Mouse (Mus musculus): ENCODE results near the gene Cd151.

The Cd151 gene

GRCm38 (mm10) chr7:141467230-141468030 lies at the start of gene Cd151:
Cd151 (plus strand) TSS chr7:141467392.
- peak; percentile 64 for DNase-seq (ENCODE audit: low read depth)

GRCm38 (mm10) chr7:141417731-141418681 lies 49.2 kb upstream of the Cd151 start:
- no peak for DNase-seq (ENCODE audit: low read depth)

- no peak for DNase-seq (ENCODE audit: low read depth)
These were observed 48.2 kb upstream of the Cd151 start for GRCm38 (mm10) chr7:141418970-141419369.

- DNase-seq (ENCODE audit: low read depth): no peak
These were observed 47.0 kb upstream of the Cd151 start for GRCm38 (mm10) chr7:141420030-141420702.

- DNase-seq (ENCODE audit: low read depth): no peak
These were observed 43.4 kb upstream of the Cd151 start for GRCm38 (mm10) chr7:141423811-141424210.

- DNase-seq (ENCODE audit: low read depth): no peak
These were observed 40.1 kb upstream of the Cd151 start for GRCm38 (mm10) chr7:141426948-141427730.

GRCm38 (mm10) chr7:141428701-141429100 lies 38.5 kb upstream of the Cd151 start:
- DNase-seq (ENCODE audit: low read depth): no peak

GRCm38 (mm10) chr7:141429310-141429709 lies 37.9 kb upstream of the Cd151 start, which contains the start of gene Cend1:
Cend1 (minus strand) TSS chr7:141429491.
- no peak for DNase-seq (ENCODE audit: low read depth)

GRCm38 (mm10) chr7:141429840-141430584 lies 37.2 kb upstream of the Cd151 start:
- no peak for DNase-seq (ENCODE audit: low read depth)

GRCm38 (mm10) chr7:141430585-141431240 lies 36.5 kb upstream of the Cd151 start:
- DNase-seq (ENCODE audit: low read depth): no peak

- DNase-seq (ENCODE audit: low read depth): no peak
These were observed 35.6 kb upstream of the Cd151 start for GRCm38 (mm10) chr7:141431434-141432185.

- DNase-seq (ENCODE audit: low read depth): no peak
These were observed 35.0 kb upstream of the Cd151 start for GRCm38 (mm10) chr7:141432186-141432611.

GRCm38 (mm10) chr7:141432741-141433516 lies 34.3 kb upstream of the Cd151 start:
- no peak for DNase-seq (ENCODE audit: low read depth)

- no peak for DNase-seq (ENCODE audit: low read depth)
These were observed 33.4 kb upstream of the Cd151 start for GRCm38 (mm10) chr7:141433517-141434400.

- no peak for DNase-seq (ENCODE audit: low read depth)
These were observed 32.7 kb upstream of the Cd151 start for GRCm38 (mm10) chr7:141434464-141434863.

- peak; percentile 56 for DNase-seq (ENCODE audit: low read depth)
These were observed 31.9 kb upstream of the Cd151 start for GRCm38 (mm10) chr7:141435129-141435855.
